Mouse (Mus musculus): Measurements from ENCODE around the gene Dscam. TPM values are rescaled to one million over a fixed set of nuclear protein-coding genes. Genes with fewer than 3 reads are reported as not detected.

The Dscam gene
- polyA plus RNA-seq, 1 experiment, result 1.2 TPM

GRCm38 (mm10) chr16:97066856-97067255 lies 103.7 kb downstream of the Dscam start:
- Histone ChIP-seq H3K27me3 (ENCODE audit: control insufficient read depth, insufficient read depth, low read length) (no peaks in the 10 kb centered on the region), H3K36me3 (ENCODE audit: control insufficient read depth, insufficient read depth, low read length) (no peaks in the 10 kb centered on the region), H3K4me1 (ENCODE audit: control insufficient read depth, insufficient read depth, insufficient read length) (no peaks in the 10 kb centered on the region), H3K4me3 (ENCODE audit: extremely low read depth, insufficient read depth, insufficient read length) (no peak overlapping the region), H3K27ac (ENCODE audit: insufficient read depth, low read length) (no peak overlapping the region)
- DNase-seq (ENCODE audit: low read depth in 1 of 2, low spot score in 2 of 2), result no peak
- 69% methylated on average over 4 of the region's 4 CpGs for WGBS
- no peak for TF ChIP-seq POLR2A (IDR thresholded peaks at IDR 0.05; ENCODE audit: low read depth, low read length)
- no peak for TF ChIP-seq CTCF (IDR thresholded peaks at IDR 0.05; ENCODE audit: extremely low read depth, insufficient read depth, insufficient read length, insufficient replicate concordance)

GRCm38 (mm10) chr16:97062207-97062606 lies 108.3 kb downstream of the Dscam start:
- H3K27ac ChIP-seq (ENCODE audit: insufficient read depth, low read length), result no peak overlapping the region
- WGBS, result 75% methylated on average over 3 of the region's 3 CpGs
- no peak overlapping the region for H3K4me3 ChIP-seq (ENCODE audit: extremely low read depth, insufficient read depth, insufficient read length)
- H3K27me3 ChIP-seq (ENCODE audit: control insufficient read depth, insufficient read depth, low read length), result no peaks in the 10 kb centered on the region
- TF ChIP-seq CTCF (IDR thresholded peaks at IDR 0.05; ENCODE audit: extremely low read depth, insufficient read depth, insufficient read length, insufficient replicate concordance), result no peak
- TF ChIP-seq POLR2A (IDR thresholded peaks at IDR 0.05; ENCODE audit: low read depth, low read length), result no peak
- DNase-seq (ENCODE audit: low read depth in 1 of 2, low spot score in 2 of 2), result no peak
- H3K4me1 ChIP-seq (ENCODE audit: control insufficient read depth, insufficient read depth, insufficient read length), result no peaks in the 10 kb centered on the region
- H3K36me3 ChIP-seq (ENCODE audit: control insufficient read depth, insufficient read depth, low read length), result no peaks in the 10 kb centered on the region

GRCm38 (mm10) chr16:97061390-97061789 lies 109.2 kb downstream of the Dscam start:
- Histone ChIP-seq H3K4me1 (ENCODE audit: control insufficient read depth, insufficient read depth, insufficient read length) (no peaks in the 10 kb centered on the region), H3K27me3 (ENCODE audit: control insufficient read depth, insufficient read depth, low read length) (no peaks in the 10 kb centered on the region), H3K4me3 (ENCODE audit: extremely low read depth, insufficient read depth, insufficient read length) (no peak overlapping the region), H3K27ac (ENCODE audit: insufficient read depth, low read length) (no peak overlapping the region), H3K36me3 (ENCODE audit: control insufficient read depth, insufficient read depth, low read length) (no peaks in the 10 kb centered on the region)
- DNase-seq (ENCODE audit: low read depth in 1 of 2, low spot score in 2 of 2), result no peak
- whole genome bisulfite sequencing, result 85% methylated on average over 7 of the region's 7 CpGs
- TF ChIP-seq CTCF (IDR thresholded peaks at IDR 0.05; ENCODE audit: extremely low read depth, insufficient read depth, insufficient read length, insufficient replicate concordance) (no peak), POLR2A (IDR thresholded peaks at IDR 0.05; ENCODE audit: low read depth, low read length) (no peak)

GRCm38 (mm10) chr16:97060736-97061135 lies 109.8 kb downstream of the Dscam start:
- Histone ChIP-seq H3K27ac (ENCODE audit: insufficient read depth, low read length) (no peak overlapping the region), H3K27me3 (ENCODE audit: control insufficient read depth, insufficient read depth, low read length) (no peaks in the 10 kb centered on the region), H3K4me1 (ENCODE audit: control insufficient read depth, insufficient read depth, insufficient read length) (no peaks in the 10 kb centered on the region), H3K36me3 (ENCODE audit: control insufficient read depth, insufficient read depth, low read length) (no peaks in the 10 kb centered on the region), H3K4me3 (ENCODE audit: extremely low read depth, insufficient read depth, insufficient read length) (no peak overlapping the region)
- DNase-seq (ENCODE audit: low read depth in 1 of 2, low spot score in 2 of 2), result no peak
- no peak for TF ChIP-seq POLR2A (IDR thresholded peaks at IDR 0.05; ENCODE audit: low read depth, low read length)

GRCm38 (mm10) chr16:97060276-97060675 lies 110.3 kb downstream of the Dscam start:
- WGBS, result 82% methylated on average over 4 of the region's 4 CpGs
- DNase-seq (ENCODE audit: low read depth in 1 of 2, low spot score in 2 of 2), result no peak
- no peaks in the 10 kb centered on the region for H3K27me3 ChIP-seq (ENCODE audit: control insufficient read depth, insufficient read depth, low read length)
- H3K4me3 ChIP-seq (ENCODE audit: extremely low read depth, insufficient read depth, insufficient read length), result no peak overlapping the region
- H3K36me3 ChIP-seq (ENCODE audit: control insufficient read depth, insufficient read depth, low read length), result no peaks in the 10 kb centered on the region
- no peak overlapping the region for H3K27ac ChIP-seq (ENCODE audit: insufficient read depth, low read length)
- TF ChIP-seq CTCF (IDR thresholded peaks at IDR 0.05; ENCODE audit: extremely low read depth, insufficient read depth, insufficient read length, insufficient replicate concordance) (no peak), POLR2A (IDR thresholded peaks at IDR 0.05; ENCODE audit: low read depth, low read length) (no peak)
- H3K4me1 ChIP-seq (ENCODE audit: control insufficient read depth, insufficient read depth, insufficient read length), result no peaks in the 10 kb centered on the region

GRCm38 (mm10) chr16:97035271-97035670 lies 135.3 kb downstream of the Dscam start:
- H3K27ac ChIP-seq (ENCODE audit: insufficient read depth, low read length), result no peak overlapping the region
- WGBS, result 84% methylated on average over 4 of the region's 4 CpGs
- no peak overlapping the region for H3K4me3 ChIP-seq (ENCODE audit: extremely low read depth, insufficient read depth, insufficient read length)
- no peaks in the 10 kb centered on the region for H3K4me1 ChIP-seq (ENCODE audit: control insufficient read depth, insufficient read depth, insufficient read length)
- no peaks in the 10 kb centered on the region for H3K27me3 ChIP-seq (ENCODE audit: control insufficient read depth, insufficient read depth, low read length)
- DNase-seq (ENCODE audit: low read depth in 1 of 2, low spot score in 2 of 2), result no peak
- TF ChIP-seq POLR2A (IDR thresholded peaks at IDR 0.05; ENCODE audit: low read depth, low read length) (no peak), CTCF (IDR thresholded peaks at IDR 0.05; ENCODE audit: extremely low read depth, insufficient read depth, insufficient read length, insufficient replicate concordance) (no peak)
- no peaks in the 10 kb centered on the region for H3K36me3 ChIP-seq (ENCODE audit: control insufficient read depth, insufficient read depth, low read length)

GRCm38 (mm10) chr16:97033540-97034058 lies 137.0 kb downstream of the Dscam start:
- TF ChIP-seq CTCF (IDR thresholded peaks at IDR 0.05; ENCODE audit: extremely low read depth, insufficient read depth, insufficient read length, insufficient replicate concordance) (no peak), POLR2A (IDR thresholded peaks at IDR 0.05; ENCODE audit: low read depth, low read length) (no peak)
- no peaks in the 10 kb centered on the region for H3K36me3 ChIP-seq (ENCODE audit: control insufficient read depth, insufficient read depth, low read length)
- WGBS, result 59% methylated on average over 3 of the region's 3 CpGs
- no peak overlapping the region for H3K27ac ChIP-seq (ENCODE audit: insufficient read depth, low read length)
- H3K27me3 ChIP-seq (ENCODE audit: control insufficient read depth, insufficient read depth, low read length), result no peaks in the 10 kb centered on the region
- no peak overlapping the region for H3K4me3 ChIP-seq (ENCODE audit: extremely low read depth, insufficient read depth, insufficient read length)
- DNase-seq (ENCODE audit: low read depth in 1 of 2, low spot score in 2 of 2), result no peak
- no peaks in the 10 kb centered on the region for H3K4me1 ChIP-seq (ENCODE audit: control insufficient read depth, insufficient read depth, insufficient read length)
